Mouse (Mus musculus): Measurements from ENCODE around the gene Pfpl. TPM values are rescaled to one million over a fixed set of nuclear protein-coding genes. Genes with fewer than 3 reads are reported as not detected.

The Pfpl gene
- not detected for total RNA-seq (2022)

DNA sequence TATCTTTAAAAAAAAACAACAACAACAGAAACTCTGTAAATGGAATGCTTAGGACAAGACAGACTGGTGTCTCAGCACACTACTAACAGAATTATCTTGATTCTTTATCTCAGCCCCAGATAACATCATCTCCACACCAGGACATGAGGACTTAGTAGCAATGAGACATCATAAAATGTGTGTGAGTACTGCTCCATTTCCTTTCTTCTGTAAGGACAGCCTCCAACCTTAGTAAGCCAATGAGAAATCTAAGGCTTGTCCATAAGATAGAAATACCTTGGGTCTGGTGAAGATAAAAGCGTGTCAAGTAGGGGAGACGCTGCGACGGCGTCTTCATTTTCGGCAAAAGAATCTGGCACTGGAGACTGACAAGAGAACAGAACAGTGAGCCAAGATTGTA, at the start of gene Pfpl:
Gene Pfpl (plus strand): TSS at position 301 of the 400 bp plus-strand sequence.
- DNase-seq (ENCODE audit: low spot score in 2 of 2) = no peak

DNA sequence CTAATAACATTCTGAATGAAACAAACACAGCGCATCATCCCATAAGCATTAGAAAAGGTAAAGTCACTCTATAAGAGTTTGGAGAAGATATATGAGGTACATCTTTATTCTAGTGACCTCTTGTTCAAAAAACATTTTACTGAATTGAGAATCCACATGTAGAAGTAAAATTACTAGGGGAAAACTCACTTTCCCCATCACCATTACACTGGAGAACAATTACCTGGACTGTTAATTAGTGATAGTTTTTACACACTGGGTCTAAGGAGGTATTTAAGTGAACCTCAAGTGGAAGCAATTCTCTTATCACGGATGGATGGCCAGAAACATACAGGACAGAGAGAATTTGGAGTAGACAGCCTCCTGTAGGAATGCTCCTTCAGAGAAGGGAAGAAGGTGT, 40.7 kb upstream of the Pfpl start, which contains the start of gene Olfr1440:
Gene Olfr1440 (plus strand): TSS at position 301 of the 400 bp plus-strand sequence.
- no peak for DNase-seq (ENCODE audit: low spot score in 2 of 2)

DNA sequence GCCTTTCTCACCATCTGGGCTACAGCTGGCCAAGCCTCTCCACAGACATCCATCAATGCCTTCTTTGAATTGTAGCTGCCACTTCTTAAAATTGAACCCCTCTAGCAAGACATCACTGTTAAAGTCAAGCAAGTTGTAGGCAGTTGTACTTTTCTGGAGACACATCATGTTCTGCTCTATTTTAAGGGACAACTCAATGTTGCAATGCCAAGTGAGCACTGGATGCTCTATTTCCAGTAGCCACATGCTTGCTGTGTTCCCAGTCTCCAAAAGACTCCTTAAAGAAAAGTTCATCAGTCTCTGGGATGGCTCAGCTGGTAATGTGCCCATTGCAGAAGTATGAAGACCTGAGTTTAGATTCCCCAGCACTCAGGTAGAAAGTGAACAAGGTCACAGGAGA, 14.0 kb upstream of the Pfpl start:
- no peak for DNase-seq (ENCODE audit: low spot score in 2 of 2)

DNA sequence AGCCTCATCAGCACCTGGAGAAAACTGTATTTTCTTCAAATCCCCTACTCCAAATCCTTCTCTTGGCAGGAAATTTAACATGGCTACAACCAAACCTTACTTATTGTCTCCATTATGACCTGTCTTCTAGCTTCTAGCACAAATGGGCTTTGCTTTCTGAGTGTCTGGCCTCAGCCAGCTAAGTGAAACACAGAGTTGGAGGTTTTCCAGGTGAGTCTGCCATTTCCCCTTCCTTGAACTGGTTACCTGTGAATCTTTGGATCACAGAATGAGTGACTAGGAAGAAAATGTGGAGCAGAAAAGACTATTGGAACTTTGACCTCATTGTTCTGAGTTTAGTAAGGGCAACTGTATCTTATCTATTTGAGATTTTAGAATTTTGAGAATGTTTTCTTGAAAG, 10.3 kb upstream of the Pfpl start, which contains the start of gene Olfr1441:
Gene Olfr1441 (plus strand): TSS at position 73 of the 400 bp plus-strand sequence.
- no peak for DNase-seq (ENCODE audit: low spot score in 2 of 2)

GRCm38 (mm10) chr19:12418312-12418711, 9.4 kb upstream of the Pfpl start:
- no peak for DNase-seq (ENCODE audit: low spot score in 2 of 2)

DNA sequence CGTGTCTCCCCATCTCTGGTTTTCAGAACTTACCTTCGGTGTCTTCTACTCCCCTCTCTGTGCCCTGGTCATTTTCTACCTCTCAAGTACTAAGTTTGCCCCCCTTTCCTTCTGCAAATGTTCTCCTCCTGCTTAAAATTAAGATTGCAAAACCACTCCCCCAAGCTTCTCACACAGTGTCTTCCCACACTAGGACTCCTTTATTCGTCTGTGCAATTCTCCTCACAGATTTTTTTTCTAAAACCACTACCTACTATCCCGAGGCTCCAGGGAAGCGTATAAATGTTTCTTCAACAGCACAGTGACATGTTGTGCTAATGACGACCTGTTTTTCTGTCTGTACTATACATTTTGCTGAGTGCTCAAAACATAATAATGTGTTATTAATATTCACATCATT, 7.2 kb upstream of the Pfpl start:
- DNase-seq (ENCODE audit: low spot score in 2 of 2) = no peak

- DNase-seq (ENCODE audit: low spot score in 2 of 2) = no peak
These were observed 6.0 kb upstream of the Pfpl start for GRCm38 (mm10) chr19:12421680-12422079.

DNA sequence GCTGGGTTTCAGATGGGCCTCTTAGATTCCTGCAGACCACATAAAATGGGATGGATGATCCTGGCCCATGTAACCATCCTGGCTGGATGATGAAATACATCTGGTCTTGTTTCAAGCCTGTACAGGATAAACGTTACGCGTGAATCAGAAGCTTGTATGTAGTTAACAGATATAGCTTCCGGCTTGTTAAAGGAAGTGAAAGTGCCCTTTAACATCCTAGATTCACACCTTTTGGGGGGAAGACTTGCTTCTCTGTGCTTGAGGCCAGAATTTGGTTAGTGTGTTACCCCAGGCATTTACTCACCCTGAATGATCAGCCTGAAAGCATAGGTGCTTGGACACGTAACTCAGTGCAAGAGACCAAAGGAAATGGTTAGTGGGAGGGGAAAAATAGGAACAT, 604 bp upstream of the Pfpl start:
- DNase-seq (ENCODE audit: low spot score in 2 of 2) = no peak

DNA sequence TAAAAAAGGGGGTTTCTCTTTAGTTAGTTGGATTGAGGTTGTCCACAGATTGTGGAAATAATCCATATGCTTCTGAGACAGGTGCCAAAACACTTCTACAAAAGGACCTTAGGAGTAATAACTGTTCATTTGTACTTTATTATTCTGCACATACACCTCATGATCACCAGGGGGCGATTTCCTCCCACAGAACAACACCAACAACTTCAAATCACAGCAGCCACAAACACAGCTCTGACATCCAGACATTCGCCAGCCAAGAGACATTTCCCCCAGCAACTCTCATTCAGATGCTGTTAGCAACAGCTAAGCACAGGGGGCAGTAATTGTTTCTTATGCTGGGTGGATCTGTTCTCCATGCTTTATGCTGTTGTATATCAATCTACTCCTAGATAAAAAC, 5.3 kb downstream of the Pfpl start:
- peak in 1 of 2 experiments; percentile 23 for DNase-seq (ENCODE audit: low spot score in 2 of 2)

DNA sequence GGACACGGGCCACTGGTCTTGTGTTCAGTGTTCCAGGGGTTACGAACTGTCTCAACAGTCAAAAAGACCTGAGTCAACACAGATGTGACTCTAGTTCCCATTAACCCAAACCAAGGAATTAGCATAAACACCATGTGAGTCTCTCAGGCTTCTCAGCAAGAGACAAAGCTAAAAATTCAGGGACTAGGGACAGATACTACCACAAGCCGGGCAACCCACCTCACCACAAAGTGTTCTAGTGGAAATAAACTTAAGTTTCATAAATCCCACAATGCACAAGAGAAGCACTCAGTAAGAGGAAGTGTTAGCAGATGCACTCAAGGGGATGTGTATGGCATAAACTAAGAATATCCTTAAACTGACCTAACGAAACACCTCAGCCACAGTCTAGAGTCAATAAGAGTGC, 7.3 kb downstream of the Pfpl start:
- no peak for DNase-seq (ENCODE audit: low spot score in 2 of 2)

GRCm38 (mm10) chr19:12435750-12436524, 8.2 kb downstream of the Pfpl start:
- DNase-seq (ENCODE audit: low spot score in 2 of 2) = no peak

- DNase-seq (ENCODE audit: low spot score in 2 of 2) = no peak
These were observed 11.9 kb downstream of the Pfpl start for GRCm38 (mm10) chr19:12439581-12439980.

DNA sequence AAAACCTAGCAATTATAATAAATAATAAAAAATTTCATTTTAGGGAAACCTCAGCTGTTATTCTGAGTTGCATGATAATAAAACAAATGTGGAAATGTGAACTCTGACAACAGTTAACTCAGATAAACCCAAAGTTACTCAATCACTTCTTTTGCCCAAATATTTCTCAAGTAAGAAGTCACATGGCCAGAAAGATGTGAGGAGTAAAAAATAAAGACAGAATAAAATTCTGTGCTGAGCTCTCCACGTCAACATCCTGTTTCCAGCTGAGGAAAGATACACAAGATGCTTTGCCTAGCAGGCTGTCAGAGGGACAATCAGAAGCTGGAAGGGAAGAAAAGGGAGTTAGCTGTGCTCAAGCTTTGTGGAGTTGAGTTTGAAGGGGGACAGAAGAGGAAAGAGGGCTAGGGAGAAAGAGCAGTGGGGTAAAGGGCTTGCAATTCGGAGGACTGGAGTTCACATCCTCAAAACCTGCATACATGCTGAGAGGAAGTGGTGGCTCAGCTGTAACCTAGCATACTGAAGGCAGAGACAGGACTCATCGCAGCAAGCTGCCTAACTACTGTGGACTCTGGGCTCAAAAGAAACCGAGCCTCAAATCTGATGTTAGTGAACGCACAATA, 12.5 kb downstream of the Pfpl start:
- DNase-seq (ENCODE audit: low spot score in 2 of 2) = no peak

DNA sequence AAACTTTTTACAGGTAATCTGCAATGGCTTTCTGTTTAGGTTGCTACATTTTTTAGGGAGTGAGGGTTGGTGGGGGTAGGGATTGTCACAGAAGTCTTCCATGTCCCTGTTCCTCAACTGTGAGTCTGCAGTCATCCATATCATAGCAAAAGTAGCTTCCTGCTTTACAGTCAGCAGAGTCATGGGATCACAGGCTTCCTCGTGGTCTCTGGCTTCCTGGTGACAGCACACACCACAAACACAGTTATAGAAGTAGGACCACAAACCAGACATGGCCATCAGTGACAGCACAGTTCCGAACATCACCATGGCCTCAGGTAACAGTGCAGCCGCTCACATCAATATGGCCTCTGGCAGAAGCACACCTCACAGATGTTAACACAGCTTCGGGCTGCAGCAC, 14.9 kb downstream of the Pfpl start:
- no peak for DNase-seq (ENCODE audit: low spot score in 2 of 2)

DNA sequence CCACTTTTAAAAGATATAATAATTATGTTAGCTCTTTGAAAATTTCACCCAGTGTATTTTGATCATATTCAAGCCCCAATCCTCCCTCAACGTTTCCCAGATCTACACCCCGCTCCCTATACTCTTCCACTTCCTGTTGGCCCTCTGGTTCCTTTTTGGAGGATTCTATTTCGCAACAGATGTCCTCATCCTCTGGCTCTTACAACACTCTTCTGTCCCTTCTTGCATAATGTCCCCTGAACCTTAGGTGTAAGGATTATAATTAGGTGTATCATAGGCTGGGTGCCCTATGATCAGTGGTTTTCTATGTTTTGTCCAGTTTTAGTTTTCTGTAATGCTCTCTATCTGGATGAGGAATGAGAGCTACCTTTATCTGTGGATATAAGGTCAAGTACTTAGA, 17.3 kb downstream of the Pfpl start:
- DNase-seq (ENCODE audit: low spot score in 2 of 2) = no peak

DNA sequence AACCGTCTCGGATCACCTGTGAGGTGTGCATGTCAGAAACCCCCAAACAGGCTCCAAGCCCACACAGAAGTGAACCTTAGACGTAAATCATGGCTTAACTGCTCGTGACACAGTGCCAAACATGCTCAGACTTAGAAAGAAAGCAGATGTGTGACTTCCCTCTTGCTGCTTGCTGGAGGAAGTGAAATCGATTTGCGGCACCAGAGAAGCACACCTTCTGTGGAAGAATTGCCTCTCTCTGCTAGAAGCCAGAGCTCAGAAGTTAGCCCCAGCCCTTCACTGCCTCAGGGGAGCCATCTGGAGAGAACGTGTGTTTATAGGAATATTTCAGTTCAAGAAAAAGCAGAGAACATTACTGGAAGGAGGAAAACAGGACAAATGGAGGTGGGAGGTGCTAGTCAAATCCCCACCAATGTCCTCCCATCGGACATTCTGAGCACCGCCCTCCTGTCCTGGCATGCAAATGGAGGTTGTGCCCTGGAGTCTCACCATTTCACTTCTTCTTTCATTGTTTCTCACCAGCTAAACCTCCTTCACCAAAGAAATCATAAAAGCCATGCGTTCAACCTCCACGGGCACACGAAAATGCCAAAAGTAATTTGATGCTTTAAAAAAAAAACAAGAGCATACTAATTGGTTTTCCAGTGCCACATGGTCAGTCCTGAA, 29.8 kb downstream of the Pfpl start:
- no peak for DNase-seq (ENCODE audit: low spot score in 2 of 2)

DNA sequence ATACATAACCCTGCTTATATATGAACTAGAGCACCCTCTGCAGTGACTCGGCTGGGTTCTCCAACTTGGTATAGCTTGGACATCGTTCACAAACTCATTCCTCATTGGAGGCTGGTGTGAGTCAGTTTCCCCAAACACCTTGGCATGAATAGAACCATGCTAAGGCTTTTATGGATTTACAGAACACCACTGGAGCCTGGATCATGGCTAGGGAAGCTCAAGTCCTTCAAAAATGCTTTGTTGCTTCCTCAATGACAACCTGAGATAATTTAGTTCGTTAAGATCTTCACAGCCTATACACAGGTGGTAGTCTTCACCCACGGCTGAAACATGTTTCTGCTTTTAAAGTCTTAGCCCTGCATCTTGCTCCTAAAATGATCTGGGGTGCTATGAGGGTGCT, 31.8 kb downstream of the Pfpl start:
- DNase-seq (ENCODE audit: low spot score in 2 of 2) = no peak

GRCm38 (mm10) chr19:12460282-12461249, 32.9 kb downstream of the Pfpl start, which contains the start of gene Mpeg1:
TSS of gene Mpeg1 (plus strand) at chr19:12460779.
- no peak for DNase-seq (ENCODE audit: low spot score in 2 of 2)

GRCm38 (mm10) chr19:12462851-12463721, 35.4 kb downstream of the Pfpl start:
- DNase-seq (ENCODE audit: low spot score in 2 of 2) = no peak

- no peak for DNase-seq (ENCODE audit: low spot score in 2 of 2)
These were observed 36.0 kb downstream of the Pfpl start for GRCm38 (mm10) chr19:12463722-12464035.
